In the genomic region with DNA sequence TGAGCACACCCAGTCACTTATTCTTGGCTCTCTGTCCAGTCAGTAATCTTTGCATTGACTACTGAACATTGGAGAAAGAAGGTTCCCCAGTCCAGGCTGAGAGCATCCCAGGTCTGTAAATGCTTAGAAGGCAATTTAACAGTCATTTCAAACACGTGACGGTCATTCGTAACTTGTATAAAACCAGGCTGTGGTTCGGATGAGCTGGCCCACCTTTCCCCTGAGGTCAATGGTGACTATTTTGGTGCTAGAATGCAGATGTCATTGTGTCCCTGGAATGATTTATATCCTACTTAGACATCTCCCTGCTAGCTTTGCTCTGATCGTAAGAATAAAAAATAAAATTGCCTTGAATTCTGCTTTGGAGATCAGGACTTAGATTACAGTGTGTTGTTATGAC, we compare ENCODE assay signal across 32 mouse cellular contexts.
"Had no signal": no experiment of that assay in that cellular context is flagged by ENCODE, and none has a peak within 500 bp of the region (broad histone marks: within the 10 kb centered on the region; RNA-seq: fewer than 3 reads in every experiment).

No protein-coding gene starts in this region.

- H3K9ac ChIP-seq: limb, embryonic 12.5 days; limb, embryonic 13.5 days; limb, embryonic 15.5 days; liver, embryonic 12.5 days; liver, embryonic 13.5 days; liver, embryonic 14.5 days; liver, embryonic 15.5 days; liver, postnatal 0 days; lung, embryonic 14.5 days; lung, embryonic 15.5 days; midbrain, embryonic 12.5 days; midbrain, embryonic 13.5 days; midbrain, embryonic 15.5 days; neural tube, embryonic 12.5 days had no signal

- H3K4me2 ChIP-seq: limb, embryonic 12.5 days; limb, embryonic 13.5 days; limb, embryonic 15.5 days; liver, embryonic 11.5 days; liver, embryonic 12.5 days; liver, embryonic 13.5 days; liver, embryonic 15.5 days; lung, embryonic 14.5 days; lung, embryonic 15.5 days; midbrain, embryonic 11.5 days; midbrain, embryonic 12.5 days; midbrain, embryonic 13.5 days; midbrain, embryonic 15.5 days; neural tube, embryonic 12.5 days had no signal

- H3K27me3 ChIP-seq: limb, embryonic 12.5 days; limb, embryonic 13.5 days; limb, embryonic 15.5 days; liver, embryonic 12.5 days; liver, embryonic 13.5 days; liver, embryonic 15.5 days; lung, embryonic 15.5 days; megakaryocyte, embryonic 14.5 days; midbrain, embryonic 15.5 days; neural tube, embryonic 12.5 days had no signal

- H3K27ac ChIP-seq: limb, embryonic 10.5 days; limb, embryonic 12.5 days; limb, embryonic 13.5 days; limb, embryonic 15.5 days; liver, embryonic 12.5 days; liver, embryonic 13.5 days; liver, embryonic 14.5 days; liver, embryonic 15.5 days; lung, embryonic 15.5 days; macrophage; midbrain, embryonic 10.5 days; midbrain, embryonic 12.5 days; midbrain, embryonic 13.5 days; midbrain, embryonic 15.5 days; neural tube, embryonic 12.5 days had no signal

- DNase-seq: left cerebral cortex, postnatal 4 days; liver; liver, embryonic 13.5 days; liver, postnatal 0 days; lung, adult 18-20 months; lung, adult 2 months; lung, embryonic 14.5 days; lung, postnatal 10 days; lung, postnatal 14 days; lung, postnatal 36 days; lung, postnatal 4 days; midbrain, embryonic 14.5 days had no signal

- H3K4me3 ChIP-seq: limb, embryonic 10.5 days; limb, embryonic 12.5 days; limb, embryonic 13.5 days; limb, embryonic 15.5 days; liver, embryonic 12.5 days; liver, embryonic 13.5 days; liver, embryonic 15.5 days; lung, embryonic 15.5 days; megakaryocyte, embryonic 14.5 days; midbrain, embryonic 10.5 days; midbrain, embryonic 12.5 days; midbrain, embryonic 13.5 days; midbrain, embryonic 15.5 days; myocyte; neural tube, embryonic 12.5 days had no signal

- H3K9me3 ChIP-seq: limb, embryonic 10.5 days; limb, embryonic 12.5 days; limb, embryonic 13.5 days; limb, embryonic 15.5 days; liver, embryonic 12.5 days; liver, embryonic 13.5 days; liver, embryonic 15.5 days; lung, embryonic 15.5 days; megakaryocyte, embryonic 14.5 days; midbrain, embryonic 10.5 days; midbrain, embryonic 12.5 days; midbrain, embryonic 13.5 days; midbrain, embryonic 15.5 days; neural tube, embryonic 12.5 days had no signal

- ATAC-seq: liver, embryonic 12.5 days; liver, postnatal 0 days; lung, postnatal 0 days; midbrain, embryonic 13.5 days; midbrain, embryonic 15.5 days; midbrain, embryonic 16.5 days had no signal

- H3K36me3 ChIP-seq: liver, embryonic 12.5 days; liver, embryonic 13.5 days; liver, embryonic 15.5 days; lung, embryonic 15.5 days; midbrain, embryonic 10.5 days; midbrain, embryonic 12.5 days; midbrain, embryonic 13.5 days; midbrain, embryonic 15.5 days; neural tube, embryonic 12.5 days had no signal
